Mouse (Mus musculus) kidney, postnatal 0 days (tissue): Measurements from ENCODE around the gene Oxct2b. TPM values are rescaled to one million over a fixed set of nuclear protein-coding genes. Genes with fewer than 3 reads are reported as not detected.

Experiments used
- ATAC-seq: fragments of 200-750 bp; cut with Nextera tagmentation; replicated peaks from 2 replicates; pipeline ENCODE4 v1.8.0; 2017; ENCODE audit warnings: low read depth, moderate number of reproducible peaks, moderate TSS enrichment, moderate library complexity; ENCODE audit not compliant: low FRiP score
- DNase-seq: peaks from one replicate; pipeline ENCODE4 v3.0.0-alpha.2; 2016; ENCODE audit warnings: low spot score
- H3K27ac ChIP-seq: fragments of 300-500 bp; sonication (generic); 2 replicates; pipeline ENCODE4 v1.5.1; 2014; ENCODE audit warnings: mild to moderate bottlenecking
- H3K27me3 ChIP-seq: fragments of 300-500 bp; sonication (generic); 2 replicates; pipeline ENCODE4 v1.6.1; 2014; ENCODE audit warnings: low read length, mixed read lengths; ENCODE audit not compliant: insufficient read depth
- H3K36me3 ChIP-seq: fragments of 300-500 bp; sonication (generic); 2 replicates; pipeline ENCODE4 v1.6.1; 2014; ENCODE audit warnings: low read length, mixed read lengths; ENCODE audit not compliant: insufficient read depth
- H3K4me1 ChIP-seq: fragments of 300-500 bp; sonication (generic); replicated peaks from 2 replicates; pipeline ENCODE4 v1.6.1; 2014; ENCODE audit warnings: antibody characterized with exemption, low read length, mixed read lengths; ENCODE audit not compliant: insufficient read depth
- H3K4me2 ChIP-seq: fragments of 300-500 bp; sonication (generic); 2 replicates; pipeline ENCODE4 v1.6.1; 2014; ENCODE audit warnings: mild to moderate bottlenecking, low read length, moderate library complexity, mixed read lengths
- H3K4me3 ChIP-seq: fragments of 300-500 bp; sonication (generic); replicated peaks from 2 replicates; pipeline ENCODE4 v1.5.1; 2014; ENCODE audit warnings: low read depth, low read length
- H3K9ac ChIP-seq: fragments of 300-500 bp; sonication (generic); 2 replicates; pipeline ENCODE4 v1.6.1; 2014; ENCODE audit warnings: low read depth, low read length
- H3K9me3 ChIP-seq: fragments of 300-500 bp; sonication (generic); replicated peaks from 2 replicates; pipeline ENCODE4 v1.6.1; 2016; ENCODE audit warnings: low read length, inconsistent platforms, mixed read lengths
- CTCF ChIP-seq: IDR thresholded peaks from 2 replicates; pipeline ENCODE4 v1.5.1; 2016; ENCODE audit warnings: antibody characterized with exemption, low read depth, mild to moderate bottlenecking, moderate library complexity
- WGBS: fragments of 180-500 bp; shearing (Covaris S2); extraction: QIAGEN DNeasy Blood & Tissue Kit; methylation state at CpG from one replicate; pipeline ENCODE4 v1.1.7; 2014; 5-methylcytosine and 5-hydroxymethylcytosine counted together
- polyA plus RNA-seq: library from polyadenylated mRNA; unstranded; fragments of >200 nt; fragmentation: Nextera tagmentation; extraction: Ambion mirVana; gene quantifications from 2 replicates; pipeline ENCODE4 v1.2.1, GENCODE M21; 2015

Gene Oxct2b
- polyA plus RNA-seq, 1 experiment from 2014 or later: 0.17 TPM

DNA sequence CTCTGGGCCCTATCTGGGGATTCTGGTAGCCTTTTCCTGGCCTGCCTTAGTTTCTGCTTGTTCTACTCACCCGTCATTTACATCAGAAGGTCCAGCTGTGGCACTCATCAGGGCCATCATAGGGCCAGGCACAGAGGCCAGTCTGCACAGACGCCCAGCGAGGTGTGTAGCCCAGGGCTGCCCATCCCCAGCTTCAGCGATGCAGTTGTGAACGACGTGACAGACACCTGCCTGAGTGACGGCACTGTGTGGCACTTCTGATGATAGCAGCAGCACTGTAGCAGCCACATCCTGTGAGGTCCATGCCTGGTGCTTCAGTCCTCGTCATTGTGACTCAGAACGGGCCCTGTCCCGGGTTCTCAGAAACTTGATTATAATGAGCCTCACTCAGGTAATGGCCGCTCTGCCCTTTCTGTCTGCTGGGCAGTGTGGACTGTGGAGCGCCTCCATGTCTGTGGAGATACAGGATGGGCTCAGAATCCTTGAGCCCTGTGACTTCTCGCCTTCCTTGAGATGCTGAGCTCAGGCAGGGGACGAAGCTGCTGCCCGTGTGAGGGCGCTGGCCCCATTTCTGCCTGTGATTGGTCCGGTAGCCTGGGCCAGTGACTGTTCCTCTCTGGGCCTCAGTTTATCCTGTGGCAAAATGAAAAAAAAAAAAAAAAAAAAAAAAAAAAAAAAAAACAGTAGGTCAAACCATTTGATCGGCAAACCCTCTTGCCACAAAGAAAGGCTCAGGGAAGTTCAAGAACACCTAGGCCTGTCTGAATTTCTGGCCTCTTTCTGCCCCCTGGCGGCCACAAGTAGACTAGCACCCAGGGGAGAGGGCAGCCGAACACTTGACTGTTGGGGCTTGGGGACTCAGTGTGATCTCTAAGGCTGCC lies 33.5 kb upstream of the Oxct2b start:
- DNase-seq (peak; percentile 81), ATAC-seq (no peak)
- H3K9ac ChIP-seq: no peak overlapping the region
- no peaks in the 10 kb centered on the region for H3K9me3 ChIP-seq
- WGBS: 76% methylated on average over 20 of the region's 20 CpGs
- H3K36me3 ChIP-seq: no peaks in the 10 kb centered on the region
- no peak overlapping the region for H3K4me3 ChIP-seq
- no peak overlapping the region for H3K27ac ChIP-seq
- H3K4me1 ChIP-seq: no peaks in the 10 kb centered on the region
- no peaks in the 10 kb centered on the region for H3K27me3 ChIP-seq
- H3K4me2 ChIP-seq: no peak overlapping the region
- TF ChIP-seq CTCF: peak; percentile 88

DNA sequence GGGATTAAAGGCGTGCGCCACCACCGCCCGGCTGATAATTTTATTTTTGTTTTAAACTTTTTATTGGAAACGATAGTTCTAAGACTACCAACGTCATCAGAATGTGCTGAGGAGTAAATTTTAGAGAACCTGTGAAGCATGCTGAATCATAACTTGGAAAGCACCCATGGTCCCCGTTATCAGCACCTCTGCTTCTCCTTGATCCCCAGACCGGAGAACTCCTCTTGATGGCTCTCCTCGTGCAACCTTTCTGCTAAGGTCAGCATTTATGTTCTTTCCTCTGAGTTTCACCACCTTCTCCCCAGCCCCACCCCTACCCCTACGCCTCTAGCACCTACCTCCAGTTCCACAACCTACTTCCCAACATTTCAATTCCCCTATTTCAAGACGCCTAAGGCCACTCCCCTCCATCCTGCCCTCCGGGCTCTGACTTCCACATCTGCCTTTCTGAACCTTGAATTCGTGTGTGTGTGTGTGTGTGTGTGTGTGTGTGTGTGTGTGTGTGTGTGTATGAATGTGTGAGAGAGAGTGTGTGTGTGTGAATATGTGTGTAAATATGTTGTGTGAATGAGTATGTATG lies 32.7 kb upstream of the Oxct2b start:
- Histone ChIP-seq H3K4me1 (no peaks in the 10 kb centered on the region), H3K9me3 (no peaks in the 10 kb centered on the region), H3K27me3 (no peaks in the 10 kb centered on the region), H3K4me3 (no peak overlapping the region), H3K27ac (no peak overlapping the region), H3K9ac (no peak overlapping the region), H3K36me3 (no peaks in the 10 kb centered on the region), H3K4me2 (no peak overlapping the region)
- TF ChIP-seq CTCF: no peak
- 62% methylated on average over 13 of the region's 13 CpGs for WGBS
- DNase-seq: no peak
- no peak for ATAC-seq

DNA sequence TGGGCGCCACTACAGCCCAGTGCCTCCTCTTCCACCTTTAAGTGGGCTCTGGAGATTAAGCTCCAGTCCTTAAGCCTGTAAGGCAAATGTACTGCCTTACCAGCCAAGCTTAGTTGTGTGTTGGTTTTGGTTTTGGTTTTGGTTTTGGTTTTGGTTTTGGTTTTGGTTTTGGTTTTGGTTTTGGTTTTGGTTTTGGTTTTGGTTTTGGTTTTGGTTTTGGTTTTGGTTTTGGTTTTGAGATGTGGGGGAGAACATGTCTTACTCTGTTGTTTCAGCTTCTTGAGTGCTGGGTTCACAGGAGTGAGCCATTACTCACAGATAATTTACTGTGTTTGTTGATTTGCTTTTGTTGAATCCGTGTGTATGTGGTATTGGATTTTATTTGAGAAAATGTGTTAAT lies 30.8 kb upstream of the Oxct2b start:
- no peak for TF ChIP-seq CTCF
- Histone ChIP-seq H3K9ac (no peak overlapping the region), H3K4me2 (no peak overlapping the region), H3K27ac (no peak overlapping the region), H3K9me3 (no peaks in the 10 kb centered on the region), H3K36me3 (no peaks in the 10 kb centered on the region), H3K4me1 (no peaks in the 10 kb centered on the region), H3K27me3 (no peaks in the 10 kb centered on the region), H3K4me3 (no peak overlapping the region)
- ATAC-seq: no peak
- WGBS: 74% methylated on average over 2 of the region's 2 CpGs
- no peak for DNase-seq

DNA sequence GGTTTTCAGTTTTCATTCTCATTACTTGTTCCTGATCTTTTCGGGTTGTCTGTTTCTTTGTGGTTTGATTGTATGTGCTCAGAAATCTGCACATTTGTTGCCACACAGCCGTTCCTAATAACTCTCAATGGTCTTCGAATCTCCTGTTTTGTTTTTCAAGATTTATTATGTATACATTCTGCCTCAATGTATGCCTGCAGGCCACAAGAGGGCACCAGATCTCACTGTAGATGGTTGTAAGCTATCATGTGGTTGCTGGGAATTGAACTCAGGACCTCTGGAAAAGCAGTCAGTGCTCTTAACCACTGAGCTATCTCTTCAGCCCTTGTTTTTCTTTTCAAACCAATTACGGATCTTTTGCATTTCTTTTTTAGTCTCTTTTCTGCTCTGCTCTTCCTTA lies 29.7 kb upstream of the Oxct2b start:
- Histone ChIP-seq H3K27me3 (no peaks in the 10 kb centered on the region), H3K36me3 (no peaks in the 10 kb centered on the region), H3K4me3 (no peak overlapping the region), H3K4me2 (no peak overlapping the region), H3K27ac (no peak overlapping the region), H3K4me1 (no peaks in the 10 kb centered on the region), H3K9ac (no peak overlapping the region), H3K9me3 (no peaks in the 10 kb centered on the region)
- ATAC-seq (no peak), DNase-seq (no peak)
- 80% methylated on average over 4 of the region's 4 CpGs for WGBS
- peak; percentile 36 for TF ChIP-seq CTCF

DNA sequence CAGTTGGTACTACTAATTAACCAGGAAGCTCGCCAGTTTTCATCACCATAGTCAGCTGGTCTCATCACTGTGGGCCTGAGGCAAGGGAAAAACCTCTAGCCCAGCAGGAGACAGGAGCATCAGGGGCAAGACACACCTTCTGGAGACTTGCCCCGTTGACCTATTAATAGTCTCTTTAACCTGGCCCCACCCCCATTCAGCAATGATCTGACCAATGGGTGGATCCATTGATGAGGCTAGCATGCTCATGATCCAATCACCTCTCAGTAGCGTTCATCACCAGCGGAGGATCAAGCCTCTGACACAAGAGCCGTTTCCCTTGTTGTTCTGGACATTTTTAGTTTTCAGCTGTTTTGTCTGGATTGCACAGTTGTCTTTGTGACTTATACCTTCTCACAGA lies 23.4 kb upstream of the Oxct2b start:
- H3K4me1 ChIP-seq: no peaks in the 10 kb centered on the region
- DNase-seq (no peak), ATAC-seq (no peak)
- H3K4me3 ChIP-seq: no peak overlapping the region
- H3K4me2 ChIP-seq: no peak overlapping the region
- TF ChIP-seq CTCF: no peak
- H3K27me3 ChIP-seq: no peaks in the 10 kb centered on the region
- no peak overlapping the region for H3K27ac ChIP-seq
- H3K9me3 ChIP-seq: no peaks in the 10 kb centered on the region
- H3K36me3 ChIP-seq: no peaks in the 10 kb centered on the region
- H3K9ac ChIP-seq: no peak overlapping the region
- 70% methylated on average over 5 of the region's 5 CpGs for WGBS

DNA sequence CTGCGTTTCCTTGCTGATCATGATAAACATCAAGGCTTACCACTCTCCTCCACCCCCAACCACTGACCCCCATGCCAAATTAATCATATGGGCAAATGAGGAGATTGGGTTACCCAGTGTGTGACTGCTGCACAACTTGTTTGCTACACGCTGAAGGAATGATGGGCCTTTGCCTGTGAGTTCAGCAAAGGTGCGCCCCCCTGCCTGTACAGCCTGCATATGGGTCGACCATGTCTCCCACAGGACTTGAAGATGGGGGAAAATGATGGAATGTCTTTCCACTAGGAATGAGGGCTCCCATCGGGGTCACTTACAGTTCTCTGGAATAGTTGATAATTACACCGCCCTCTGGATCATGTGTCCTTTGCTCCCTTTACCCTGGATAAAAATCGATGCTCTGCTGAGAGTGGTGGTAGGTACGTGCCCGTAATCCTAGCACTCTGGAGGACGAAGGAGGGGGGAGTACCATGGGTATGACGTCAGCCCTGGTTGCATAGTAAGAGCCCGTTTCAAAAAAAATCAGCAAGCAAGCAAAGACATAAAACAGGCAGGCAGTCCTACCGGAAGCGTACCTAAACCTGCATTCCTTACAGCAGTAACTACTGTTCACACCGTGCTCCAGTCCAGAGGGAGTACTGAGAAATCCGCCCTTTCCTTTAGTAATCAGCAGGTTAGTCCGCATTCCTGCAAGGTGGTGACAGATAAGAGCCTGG lies 22.8 kb upstream of the Oxct2b start:
- 40% methylated on average over 17 of the region's 17 CpGs for WGBS
- peak; percentile 35 for DNase-seq
- H3K9ac ChIP-seq: no peak overlapping the region
- H3K27me3 ChIP-seq: no peaks in the 10 kb centered on the region
- H3K4me2 ChIP-seq: peak overlapping the region; percentile 19; the same call in 1 of the 2 replicates
- H3K27ac ChIP-seq: 0 out of 2 replicates have a peak overlapping the region, but pooled peaks have one; percentile 8
- ATAC-seq: peak; percentile 80
- H3K36me3 ChIP-seq: no peaks in the 10 kb centered on the region
- H3K4me3 ChIP-seq: no peak overlapping the region
- H3K4me1 ChIP-seq: no peaks in the 10 kb centered on the region
- TF ChIP-seq CTCF: no peak
- no peaks in the 10 kb centered on the region for H3K9me3 ChIP-seq
